Mouse (Mus musculus) cerebellum, adult 18-20 months (tissue): ENCODE data around the gene Arl2bp.

Experiments used
- DNase-seq, 2 experiments: peaks; one replicate each; pipeline ENCODE4 v3.0.0; 2021

Arl2bp gene

DNA sequence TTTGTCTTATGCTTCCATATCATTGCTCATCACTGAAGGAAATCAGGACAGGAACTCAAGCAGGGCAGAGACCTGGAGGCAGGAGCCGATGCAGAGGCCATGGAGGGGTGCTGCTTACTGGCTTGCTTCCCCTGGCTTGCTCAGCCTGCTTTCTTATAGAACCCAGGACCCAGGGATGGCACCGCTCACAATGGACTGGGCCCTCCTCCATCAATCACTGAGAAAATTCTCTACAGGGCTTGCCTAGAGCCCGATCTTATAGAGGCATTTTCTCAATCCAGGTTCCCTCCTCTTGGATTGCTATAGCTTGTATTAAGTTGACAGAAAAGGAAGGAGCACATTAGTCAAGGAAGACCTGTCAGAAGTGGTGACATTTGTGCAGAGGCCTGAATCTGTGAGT is 30.2 kb downstream of the Arl2bp start:
- DNase-seq: no peak

DNA sequence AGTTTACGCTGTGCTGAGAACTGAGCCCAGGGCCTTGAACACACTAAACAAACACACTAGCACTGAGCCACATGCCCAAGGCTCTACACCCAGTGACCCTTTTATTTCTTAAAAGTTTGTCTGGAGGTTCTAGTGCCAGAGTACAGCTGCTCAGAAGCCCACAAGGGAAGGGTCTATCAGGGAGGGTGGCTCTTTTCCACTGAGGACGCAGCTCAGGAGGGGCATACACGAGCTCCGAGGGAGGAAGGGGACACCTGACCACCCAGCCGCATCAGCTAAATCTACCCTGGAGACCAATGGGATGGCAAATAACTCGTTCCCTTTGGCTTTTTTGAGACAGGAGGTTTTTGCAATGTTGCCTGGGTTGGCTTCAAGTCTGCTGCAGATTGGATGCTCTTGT is 31.6 kb downstream of the Arl2bp start:
- DNase-seq: no peak

DNA sequence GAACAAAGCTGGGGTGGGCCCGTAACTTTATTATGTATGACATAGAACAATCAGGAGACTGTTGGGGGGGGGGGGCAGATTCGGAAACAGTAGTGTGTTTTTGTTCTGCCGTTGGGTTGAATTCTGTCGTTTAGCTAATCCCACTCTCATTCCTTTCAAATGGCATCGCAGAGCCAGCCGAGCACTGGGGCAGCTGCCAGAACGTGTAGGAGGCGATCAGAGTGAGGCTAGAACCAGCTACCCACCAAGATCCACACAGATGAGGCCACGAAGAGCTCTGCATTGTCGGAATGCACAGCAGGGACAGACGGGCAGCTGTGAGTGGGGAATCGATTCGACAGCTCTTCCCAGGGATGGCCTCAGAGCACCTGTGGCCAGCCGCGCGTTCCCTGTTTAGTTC is 33.0 kb downstream of the Arl2bp start:
- no peak for DNase-seq

DNA sequence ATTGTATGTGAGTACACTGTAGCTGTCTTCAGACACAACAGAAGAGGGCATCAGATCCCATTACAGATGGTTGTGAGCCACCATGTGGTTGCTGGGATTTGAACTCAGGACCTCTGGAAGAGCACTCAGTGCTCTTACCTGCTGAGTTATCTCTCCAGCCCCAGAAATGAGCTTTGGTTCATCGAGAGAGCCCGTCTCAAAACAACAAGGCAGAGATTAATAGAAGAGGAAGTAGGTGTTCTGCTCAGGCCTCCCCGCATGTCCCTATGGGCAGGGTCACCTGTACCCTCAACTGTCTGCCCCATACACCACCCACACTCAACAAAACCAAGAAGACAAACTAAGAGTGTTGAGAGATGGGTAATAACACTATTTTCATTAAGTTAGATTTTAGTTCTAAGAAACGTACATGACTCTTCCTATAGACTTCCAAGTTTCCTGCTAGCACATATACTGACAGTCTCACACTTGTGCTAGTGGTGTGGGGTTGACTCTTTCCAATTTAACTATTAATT is 34.1 kb downstream of the Arl2bp start:
- DNase-seq: no peak

DNA sequence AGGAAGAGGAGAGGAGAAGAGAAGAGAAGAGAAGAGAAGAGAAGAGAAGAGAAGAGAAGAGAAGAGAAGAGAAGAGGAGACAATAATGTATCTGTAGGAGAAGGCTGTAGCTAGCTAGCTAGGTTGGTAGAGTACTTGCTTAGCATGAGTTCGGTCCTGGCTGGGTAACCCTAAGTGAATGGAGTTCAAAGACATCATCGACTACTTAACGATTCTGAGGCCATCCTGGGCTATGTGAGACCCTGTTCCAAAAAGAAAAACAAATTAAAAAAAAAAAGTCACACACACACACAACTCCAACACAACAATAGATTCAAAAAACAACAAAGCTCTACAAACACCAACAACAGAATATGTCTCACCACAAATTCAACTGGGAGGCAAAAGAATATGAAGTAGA is 35.8 kb downstream of the Arl2bp start:
- DNase-seq: no peak

DNA sequence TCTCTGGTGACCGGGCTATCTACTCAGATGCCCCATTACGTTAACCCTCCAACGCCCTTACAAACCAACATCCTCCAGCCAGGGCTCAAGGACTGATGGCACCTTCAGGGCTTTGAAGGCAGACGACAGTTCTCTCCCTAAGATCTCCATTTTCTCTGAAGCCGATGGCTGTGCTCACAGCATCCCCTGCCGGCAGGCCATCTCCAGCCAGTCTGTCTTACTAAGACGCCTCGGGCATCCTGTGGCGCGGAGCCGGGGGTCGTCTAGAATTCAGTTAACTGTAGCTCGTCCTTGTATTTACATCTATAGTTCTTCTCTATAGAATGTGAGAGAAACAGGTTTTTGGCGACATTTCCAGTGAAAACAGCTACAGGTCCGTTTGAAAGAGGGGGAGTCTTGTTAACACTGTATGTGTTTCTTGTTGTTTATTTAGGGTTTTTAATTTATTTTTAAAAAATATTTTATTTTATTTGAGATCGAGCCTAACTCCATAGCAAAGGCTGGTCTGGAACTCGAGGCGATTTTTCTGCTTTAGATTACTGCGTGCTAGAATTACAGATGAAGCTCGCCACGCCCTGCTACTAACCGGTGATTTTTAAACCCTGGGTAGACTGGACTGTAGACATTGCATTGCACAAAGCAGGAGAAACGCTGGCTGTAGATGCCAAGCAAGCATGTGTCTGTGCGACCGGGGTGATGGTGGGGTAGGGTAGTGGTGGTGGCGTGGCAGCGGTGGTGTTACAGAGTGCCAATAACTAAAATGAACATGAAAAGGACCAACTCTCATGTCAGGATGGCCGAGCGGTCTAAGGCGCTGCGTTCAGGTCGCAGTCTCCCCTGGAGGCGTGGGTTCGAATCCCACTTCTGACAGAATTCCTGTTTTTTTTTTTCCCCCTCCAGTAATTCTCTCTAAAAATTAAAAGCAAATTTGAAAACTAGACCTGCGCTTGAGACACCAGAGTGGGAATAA is 36.7 kb downstream of the Arl2bp start:
- peak; percentile 74 to 75 for DNase-seq

DNA sequence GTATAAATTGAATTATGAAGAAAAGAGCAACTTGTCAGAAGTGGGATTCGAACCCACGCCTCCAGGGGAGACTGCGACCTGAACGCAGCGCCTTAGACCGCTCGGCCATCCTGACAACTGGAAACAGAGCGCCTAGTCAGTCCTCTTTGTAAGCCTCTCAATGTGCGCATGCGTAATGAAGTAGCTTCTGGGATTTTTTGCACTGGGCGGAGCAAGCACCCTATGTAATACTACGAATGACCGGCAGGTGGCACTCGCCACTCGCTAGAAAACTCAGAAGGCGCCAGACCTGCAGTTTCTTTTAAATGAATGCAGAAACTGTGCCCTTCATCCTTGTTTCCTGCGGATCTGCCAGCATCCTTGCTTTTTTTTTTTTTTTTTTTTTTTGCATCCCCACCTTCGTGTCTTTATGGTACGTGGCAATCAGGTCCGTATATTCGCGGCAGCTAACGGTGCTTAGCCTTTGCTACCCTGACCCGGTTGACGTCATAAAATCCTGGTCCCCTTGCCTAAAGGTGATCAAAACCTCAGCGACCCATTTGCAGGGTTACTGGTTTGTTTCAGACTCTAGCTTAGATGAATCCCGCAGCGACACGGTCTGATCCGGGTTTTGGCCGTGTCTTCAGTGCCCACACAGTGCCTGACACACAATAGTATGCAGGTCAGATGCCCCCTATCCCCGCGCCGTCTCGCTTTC is 37.7 kb downstream of the Arl2bp start:
- peak; percentile 93 to 99 for DNase-seq

DNA sequence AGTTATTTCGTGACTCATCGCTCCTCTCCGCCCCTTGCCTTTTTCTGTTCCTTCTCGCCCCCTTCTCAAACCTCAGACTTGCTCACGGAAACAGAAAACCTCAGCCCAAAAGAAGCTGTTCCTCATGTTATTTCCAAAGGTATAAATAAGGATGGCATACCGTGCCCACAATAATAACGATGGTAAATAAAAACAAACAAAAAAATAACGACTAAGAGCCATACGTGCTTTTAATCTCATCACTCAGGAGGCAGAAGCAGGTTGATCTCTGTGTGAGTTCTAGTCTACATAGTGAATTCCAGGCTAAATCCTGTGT is 38.2 kb downstream of the Arl2bp start:
- no peak for DNase-seq

DNA sequence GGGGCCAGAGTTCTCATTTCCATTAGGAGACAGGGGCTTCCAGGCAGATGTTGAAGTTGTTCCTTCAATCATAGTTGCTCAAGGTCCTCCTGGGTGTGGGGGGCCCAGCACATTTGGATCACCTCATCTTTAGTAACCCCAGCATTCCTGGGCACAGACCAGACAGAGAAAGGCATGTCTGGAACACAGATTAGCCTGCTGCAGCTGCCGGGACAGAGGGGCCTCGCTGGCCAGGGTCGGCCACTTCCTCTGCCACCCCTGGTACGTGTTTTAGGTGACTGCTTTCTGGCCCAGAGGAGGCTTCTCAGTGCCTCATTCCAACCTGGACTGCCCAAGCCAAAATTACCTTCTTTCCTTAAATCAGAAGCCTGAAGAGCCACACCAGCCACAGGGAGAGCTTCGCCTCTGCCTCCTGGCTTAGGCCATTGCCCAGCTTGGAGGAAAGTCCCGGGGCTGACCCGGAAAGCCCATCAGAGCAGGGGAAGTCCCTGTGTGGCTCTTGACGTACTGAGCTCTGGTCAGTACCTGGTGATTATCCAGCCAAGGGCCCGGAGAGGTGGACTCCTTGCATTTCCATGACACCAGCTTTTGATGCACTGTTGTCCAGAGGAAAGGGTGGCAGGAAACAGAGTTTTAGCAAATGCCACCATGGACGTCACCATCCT is 39.3 kb downstream of the Arl2bp start:
- DNase-seq: no peak

DNA sequence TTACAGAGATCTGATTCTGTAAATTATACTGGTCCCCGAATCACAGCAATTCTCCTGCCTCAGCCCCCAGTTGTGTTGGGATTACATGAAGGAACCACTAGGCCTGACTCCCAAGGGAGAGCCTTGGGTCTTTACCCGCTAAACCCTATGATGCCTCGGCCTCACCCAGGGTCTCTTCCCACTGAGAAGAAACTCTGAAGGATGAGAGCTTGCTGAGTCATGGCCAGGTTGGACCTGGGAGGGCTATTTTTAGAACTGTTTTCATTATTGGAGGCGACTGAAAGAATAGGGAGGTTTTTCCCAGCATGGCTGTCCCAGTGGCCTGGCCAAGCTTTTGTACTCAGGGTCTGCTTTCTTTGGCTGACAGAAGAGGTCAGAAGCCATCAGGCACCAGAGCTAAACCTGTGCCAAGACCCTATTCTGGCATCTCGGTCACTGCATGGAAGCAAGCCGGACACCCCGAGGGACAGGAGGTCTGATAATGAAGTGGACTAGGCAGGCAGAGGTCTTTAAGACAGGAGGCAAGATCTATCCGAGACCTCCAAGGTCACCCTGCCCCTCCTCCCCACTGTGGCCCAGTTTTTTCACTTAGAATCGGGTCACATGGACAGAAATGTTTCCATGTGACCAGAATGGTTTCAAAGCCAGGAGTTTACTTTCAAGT is 40.5 kb downstream of the Arl2bp start:
- no peak for DNase-seq

DNA sequence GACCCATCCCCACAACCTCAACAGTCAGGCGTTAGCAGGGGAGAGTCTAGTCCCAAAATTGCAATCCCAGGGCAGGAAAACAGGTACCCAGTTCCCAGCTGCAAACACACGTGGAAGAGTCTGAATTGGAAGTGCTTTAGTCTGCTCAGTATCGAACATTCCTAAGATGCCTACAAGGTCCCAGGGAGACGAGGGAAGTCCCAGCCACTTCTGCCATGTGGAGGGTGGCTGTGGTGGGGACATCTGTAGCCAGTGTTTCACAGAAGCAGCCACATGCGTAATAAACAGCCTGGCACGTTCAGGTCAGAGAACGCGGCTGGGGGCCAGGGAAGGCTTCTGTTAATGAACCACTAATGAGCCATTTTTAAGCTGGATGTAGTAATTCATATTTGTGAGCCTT is 43.9 kb downstream of the Arl2bp start:
- no peak for DNase-seq

DNA sequence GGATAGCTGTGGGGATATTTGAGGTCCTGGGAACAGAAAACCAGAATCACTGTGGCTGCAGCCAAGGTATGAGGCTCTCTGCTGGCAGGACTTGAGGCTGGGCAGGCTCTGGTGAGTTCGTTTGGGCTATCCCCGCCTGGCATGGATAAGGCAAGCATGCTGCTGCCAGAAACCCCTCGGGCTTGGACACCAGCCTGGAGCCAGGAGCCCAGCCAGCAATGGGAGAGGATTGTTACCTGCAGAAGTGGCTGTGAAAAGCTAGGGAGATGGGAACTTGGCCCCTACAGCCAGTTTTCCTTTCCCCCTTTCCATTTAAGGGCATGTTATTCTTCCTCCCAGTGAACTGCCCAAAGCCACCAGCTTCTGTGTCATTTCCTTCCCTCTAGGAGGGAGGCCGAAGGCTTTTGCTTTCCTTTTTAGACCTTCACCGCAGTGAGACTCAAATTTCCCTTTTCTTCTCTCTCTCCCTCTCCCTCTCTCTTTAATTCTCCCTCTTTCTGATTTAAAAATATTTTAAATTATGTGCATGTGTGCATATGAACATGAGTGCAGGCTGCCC is 44.8 kb downstream of the Arl2bp start:
- peak; percentile 48 to 59 for DNase-seq

DNA sequence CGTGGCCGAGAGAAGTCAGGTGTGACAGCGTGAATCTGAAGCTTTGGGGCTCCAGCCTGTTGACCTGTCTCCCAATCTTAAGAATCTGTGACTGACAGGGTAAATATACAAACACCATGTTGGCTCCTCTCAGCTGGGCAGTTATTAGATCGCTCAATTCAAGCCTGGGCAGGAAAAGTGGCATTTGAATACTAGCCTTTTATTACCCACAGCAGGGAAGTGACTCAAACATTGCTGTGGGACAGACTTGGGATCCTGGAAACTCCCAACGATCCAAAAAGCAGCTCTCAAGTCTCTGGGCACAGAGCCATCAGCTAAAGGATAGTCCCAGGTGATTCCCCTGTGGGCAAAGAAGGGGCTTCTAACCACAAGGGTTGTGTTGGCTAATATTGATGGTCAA is 48.2 kb downstream of the Arl2bp start:
- DNase-seq: no peak

DNA sequence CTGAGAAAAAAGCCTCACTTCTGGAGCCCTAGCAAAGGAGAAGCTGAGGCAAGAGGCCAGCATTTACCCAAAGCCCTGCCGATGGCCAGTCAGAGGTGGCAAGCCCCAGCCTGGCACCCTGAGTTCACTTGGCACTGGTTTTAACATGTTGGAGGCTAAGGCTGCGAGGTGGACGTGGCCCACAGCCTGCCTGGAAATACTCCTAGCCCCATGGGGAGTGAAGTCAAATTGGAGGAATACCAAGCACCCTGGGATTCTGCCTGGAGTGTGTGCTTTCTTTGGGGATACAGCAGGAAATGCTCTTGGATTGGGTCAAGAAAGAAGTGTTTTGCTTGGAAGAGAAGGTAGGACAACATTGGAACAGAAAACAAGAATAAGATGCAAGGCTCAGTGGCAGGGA is 49.5 kb downstream of the Arl2bp start:
- no peak for DNase-seq

DNA sequence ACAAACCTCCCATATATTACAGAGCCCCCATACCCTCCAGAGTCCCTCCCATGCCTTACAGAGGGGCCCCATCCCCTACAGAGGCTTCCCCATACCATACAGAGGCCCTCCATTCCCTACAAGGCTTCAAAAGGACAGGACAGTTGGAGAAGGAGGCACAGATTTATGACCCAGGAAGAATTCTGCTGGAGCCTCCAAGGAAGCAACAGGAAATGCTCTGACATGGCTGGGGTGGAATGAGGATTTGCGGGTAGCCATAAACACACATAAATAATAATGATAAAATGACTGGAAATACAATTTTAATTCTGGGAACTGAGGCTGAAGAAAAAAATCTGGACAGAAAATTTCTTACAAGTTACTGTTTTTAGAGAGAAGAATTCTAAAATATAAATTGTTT is 50.4 kb downstream of the Arl2bp start:
- no peak for DNase-seq
